Mouse (Mus musculus) kidney, adult 11 months (tissue): Measurements from ENCODE around the gene Six3.

Experiments
- DNase-seq: peaks from one replicate; pipeline ENCODE4 v3.0.0; 2022

The Six3 gene

GRCm38 (mm10) chr17:85626091-85626860 is 12.9 kb downstream of the Six3 start:
- no peak for DNase-seq

GRCm38 (mm10) chr17:85627751-85628150 is 14.3 kb downstream of the Six3 start:
- no peak for DNase-seq

GRCm38 (mm10) chr17:85628811-85629210 is 15.4 kb downstream of the Six3 start:
- DNase-seq = no peak

GRCm38 (mm10) chr17:85629396-85629795 is 16.0 kb downstream of the Six3 start:
- no peak for DNase-seq

- DNase-seq = no peak
Observed at GRCm38 (mm10) chr17:85630296-85631050, 17.1 kb downstream of the Six3 start.

GRCm38 (mm10) chr17:85631106-85631505 is 17.7 kb downstream of the Six3 start:
- no peak for DNase-seq

GRCm38 (mm10) chr17:85633619-85634018 is 20.2 kb downstream of the Six3 start:
- DNase-seq = peak; percentile 43

GRCm38 (mm10) chr17:85637876-85638275 is 24.5 kb downstream of the Six3 start:
- no peak for DNase-seq

GRCm38 (mm10) chr17:85645312-85645711 is 31.9 kb downstream of the Six3 start:
- no peak for DNase-seq

GRCm38 (mm10) chr17:85645718-85646665 is 32.6 kb downstream of the Six3 start:
- no peak for DNase-seq

- no peak for DNase-seq
Observed at GRCm38 (mm10) chr17:85660016-85660415, 46.6 kb downstream of the Six3 start.

GRCm38 (mm10) chr17:85661521-85661920 is 48.1 kb downstream of the Six3 start:
- DNase-seq = no peak

- no peak for DNase-seq
Observed at GRCm38 (mm10) chr17:85664202-85664601, 50.8 kb downstream of the Six3 start.

GRCm38 (mm10) chr17:85664618-85665320 is 51.4 kb downstream of the Six3 start:
- DNase-seq = peak; percentile 24
